Mouse (Mus musculus) adrenal gland, postnatal 4 days (tissue): ENCODE measurements around the gene Cpz. TPM values are rescaled to one million over a fixed set of nuclear protein-coding genes. Genes with fewer than 3 reads are reported as not detected.

Experiments
- DNase-seq, 2 experiments: peaks; one replicate each; pipeline ENCODE4 v3.0.0; 2021 to 2022; ENCODE audit warnings: low spot score in 2 of 2, mixed read lengths in 2 of 2
- long read RNA-seq, 2 experiments: library from polyadenylated mRNA; stranded (forward); transcript quantifications; one replicate each; pipeline ENCODE4 v2.0.0; 2021
- total RNA-seq, 2 experiments: library from RNA; stranded (reverse); gene quantifications; 2 replicates each; pipeline ENCODE4 v1.2.3; 2021

The Cpz gene
- 1 to 10 TPM; 5.2 to 5.7 TPM for total RNA-seq
- long read RNA-seq, experiment 1, partial matches to known transcripts: 4 of 7 reads
- long read RNA-seq, experiment 1, other reads (novel, unspliced or antisense): 0 of 7 reads
- long read RNA-seq, experiment 2, partial matches to known transcripts: 0 of 3 reads
- long read RNA-seq, experiment 2, other reads (novel, unspliced or antisense): 0 of 3 reads

DNA sequence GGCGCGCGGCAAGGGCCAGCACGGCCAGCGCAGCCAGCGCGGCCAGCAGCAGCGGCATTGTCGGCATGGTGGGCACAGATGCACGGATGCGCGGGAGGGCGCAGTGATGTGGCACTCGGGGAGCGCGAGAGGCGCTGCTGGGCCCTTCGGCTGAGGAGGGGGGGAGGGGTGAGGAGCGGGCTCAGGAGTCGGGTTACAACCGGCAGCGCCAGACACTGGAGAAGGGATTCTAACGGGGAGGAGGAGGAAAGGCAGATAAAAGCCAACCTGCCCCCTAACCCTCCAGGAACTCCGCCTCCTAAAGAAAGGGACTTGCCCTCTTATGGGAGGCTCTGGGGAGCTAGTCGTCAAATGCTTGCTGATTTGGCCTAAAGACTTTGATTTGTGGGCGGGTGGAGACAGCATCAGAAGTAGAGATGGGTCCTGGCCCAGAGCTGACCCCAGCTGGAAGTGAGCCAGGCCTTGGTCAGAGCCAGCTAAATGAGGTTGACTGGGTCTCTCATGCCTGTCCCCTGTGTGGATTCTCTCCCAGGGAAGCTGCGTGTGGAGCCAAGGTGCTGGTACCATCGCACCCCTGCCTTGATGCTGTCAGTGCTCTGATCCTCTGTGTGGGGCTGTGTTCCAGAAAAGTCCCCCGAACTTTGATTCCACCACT lies at the start of gene Cpz:
Gene Cpz (minus strand): TSS at position 230 of the 655 bp plus-strand sequence.
- no peak for DNase-seq

DNA sequence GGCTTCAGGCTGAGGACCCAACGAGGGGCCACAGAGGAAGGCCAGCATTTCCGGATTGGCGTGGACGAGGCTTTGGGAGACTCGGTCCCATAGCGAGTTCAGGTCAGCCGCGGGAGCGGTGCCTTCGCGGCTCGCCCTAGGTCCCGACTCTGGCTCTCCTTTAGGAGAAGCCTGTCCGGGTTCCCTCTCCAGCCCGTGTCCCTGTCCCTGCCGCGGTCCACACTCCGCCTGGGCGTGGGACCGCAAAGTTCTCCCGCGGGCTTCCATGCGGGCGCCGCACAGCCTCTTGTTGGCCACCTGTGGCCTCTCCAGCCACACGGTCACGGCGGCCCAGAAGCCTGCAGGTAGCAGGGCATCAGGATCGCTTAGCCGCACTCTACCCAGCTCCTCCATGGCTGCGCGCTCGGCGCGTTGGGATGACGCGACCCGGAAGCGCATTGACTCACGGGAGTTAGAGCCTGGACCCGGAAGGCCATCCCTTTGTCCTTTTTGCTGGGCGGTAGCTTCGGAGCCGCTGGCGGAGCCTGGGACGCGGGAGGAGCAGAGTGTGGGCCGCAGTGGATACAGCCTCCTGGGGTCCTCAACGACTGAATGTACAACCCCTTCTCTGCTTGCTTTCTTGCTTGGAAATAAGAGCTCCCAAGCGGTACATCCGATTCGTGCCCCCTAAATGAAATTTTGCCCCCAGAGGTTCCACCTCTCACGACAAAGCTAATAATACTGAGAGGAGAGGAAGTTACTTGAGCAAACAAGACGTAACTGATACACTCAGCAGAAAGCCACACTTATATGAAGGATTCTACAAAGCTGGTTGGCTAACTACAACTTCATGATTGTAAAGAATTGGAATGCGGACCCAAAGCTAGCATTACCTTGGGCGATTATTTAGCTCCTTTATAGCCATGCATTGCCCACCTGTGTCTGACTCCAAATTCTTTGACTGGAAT lies 49.4 kb upstream of the Cpz start, which contains the start of gene Trmt44:
Gene Trmt44 (minus strand): TSS at position 418 of the 947 bp plus-strand sequence.
- peak; percentile 85 to 93 for DNase-seq

DNA sequence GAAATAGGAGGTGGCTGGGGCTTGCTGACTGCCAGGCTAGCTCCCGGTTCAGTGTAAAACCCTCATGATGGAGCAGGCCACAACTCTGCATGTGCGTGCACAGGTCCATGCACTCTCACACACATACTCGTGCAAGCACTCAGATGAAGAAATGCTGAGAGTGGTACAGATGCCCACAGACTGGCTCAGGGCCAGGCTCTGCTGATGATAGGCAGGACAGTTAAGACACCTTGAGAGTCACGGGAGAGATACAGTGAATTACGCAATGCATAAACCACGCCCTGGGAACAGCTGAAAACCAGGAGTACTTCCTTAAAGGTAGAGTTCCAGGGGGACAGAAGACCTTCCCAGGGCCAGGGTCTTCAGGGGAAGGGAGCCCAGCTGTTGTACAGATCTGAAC lies 46.0 kb upstream of the Cpz start:
- no peak for DNase-seq

DNA sequence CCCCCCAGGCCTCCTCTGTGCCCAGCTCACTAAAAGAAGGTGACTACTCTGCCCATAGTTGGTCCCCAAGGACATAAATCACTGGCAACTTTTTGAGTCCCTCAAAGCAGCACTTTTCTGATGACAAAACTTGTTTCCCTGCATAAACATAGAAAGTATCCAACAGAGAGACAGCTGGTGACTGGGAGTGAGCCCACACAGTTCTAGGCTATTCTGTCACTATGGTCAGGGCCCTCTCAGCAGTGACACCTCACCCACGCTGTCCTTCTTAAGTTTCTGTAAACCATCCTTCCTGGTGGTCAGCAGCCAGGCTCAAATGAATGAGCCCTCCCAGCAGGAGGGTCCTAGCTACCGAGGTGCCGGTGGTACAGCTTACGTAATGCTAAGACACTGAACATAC lies 41.1 kb upstream of the Cpz start:
- no peak for DNase-seq

DNA sequence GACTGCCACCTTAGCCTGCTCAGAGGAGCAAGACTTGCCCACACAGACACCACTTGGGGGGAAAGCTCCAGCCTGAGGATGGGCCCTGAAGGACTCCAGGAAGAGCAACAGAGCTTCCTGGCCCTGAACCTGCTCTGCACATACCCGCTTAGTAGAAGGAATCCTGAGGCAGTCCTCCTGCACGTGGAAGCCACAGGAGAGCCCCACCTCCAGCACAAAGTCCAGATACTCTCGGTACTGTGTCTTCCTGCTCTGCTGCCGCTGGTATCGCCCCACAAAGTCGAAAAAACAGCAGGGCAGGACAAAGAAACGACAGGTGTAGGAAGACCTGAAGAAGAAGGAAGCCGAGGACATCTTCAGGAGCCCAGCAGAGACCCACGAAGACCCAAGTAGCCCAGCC lies 39.7 kb upstream of the Cpz start:
- DNase-seq: no peak

DNA sequence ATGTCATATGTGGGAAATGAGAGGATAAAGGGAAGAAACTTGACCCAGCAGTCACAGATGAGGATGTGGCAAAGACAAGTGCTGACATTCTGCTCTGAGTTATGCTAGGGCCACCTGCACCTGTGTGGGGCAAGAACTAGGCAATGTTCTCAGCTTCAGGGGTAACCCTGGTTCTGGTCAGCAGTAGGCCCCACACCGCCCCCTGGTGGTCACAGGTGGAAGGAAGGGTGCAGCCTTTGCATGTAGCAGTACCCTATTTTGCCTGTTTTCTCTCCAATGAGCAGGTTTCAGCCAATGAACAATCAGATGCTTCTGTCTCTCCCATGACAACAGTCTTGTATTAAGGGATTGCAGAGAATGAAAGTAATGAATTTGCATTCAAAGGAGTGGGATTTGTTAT lies 38.0 kb upstream of the Cpz start:
- peak; percentile 62 to 69 for DNase-seq

DNA sequence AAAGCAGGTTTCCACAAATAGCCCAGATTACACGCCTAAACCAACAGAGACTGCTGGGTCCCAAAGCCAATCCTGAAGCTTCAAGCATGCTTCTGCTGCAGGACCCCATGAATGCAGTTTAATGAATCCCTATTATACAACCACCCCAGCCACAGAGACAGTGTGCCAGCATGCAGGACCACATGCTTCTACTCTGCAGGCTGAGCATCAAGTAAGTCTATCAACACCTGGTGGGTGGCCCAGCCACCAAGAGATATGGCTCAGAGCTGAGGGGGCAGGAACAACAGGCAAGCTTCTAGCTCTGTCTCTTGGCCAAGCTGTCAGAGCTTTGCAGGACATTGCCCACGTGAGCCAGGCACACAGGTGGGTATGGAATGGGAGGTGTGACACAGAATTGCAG lies 37.1 kb upstream of the Cpz start:
- DNase-seq: no peak

DNA sequence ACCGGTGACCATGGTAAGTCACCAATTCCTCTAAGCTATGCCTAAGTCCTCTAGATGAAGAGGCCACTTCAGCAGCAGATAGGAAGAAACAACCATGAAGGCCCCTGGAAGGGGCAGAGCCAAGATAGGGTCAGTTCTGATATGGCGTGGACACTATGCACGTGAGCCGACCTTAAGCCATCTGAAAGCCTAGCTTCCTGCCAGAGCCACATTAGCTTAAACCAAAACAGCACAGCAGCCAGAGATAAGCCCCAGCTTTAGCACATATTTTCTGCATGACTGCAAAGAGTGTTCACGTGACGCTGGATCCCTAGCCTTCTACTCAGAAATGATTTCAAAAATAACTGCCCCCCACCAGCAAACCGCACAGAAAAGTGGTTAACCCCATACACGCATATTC lies 33.9 kb upstream of the Cpz start:
- no peak for DNase-seq

DNA sequence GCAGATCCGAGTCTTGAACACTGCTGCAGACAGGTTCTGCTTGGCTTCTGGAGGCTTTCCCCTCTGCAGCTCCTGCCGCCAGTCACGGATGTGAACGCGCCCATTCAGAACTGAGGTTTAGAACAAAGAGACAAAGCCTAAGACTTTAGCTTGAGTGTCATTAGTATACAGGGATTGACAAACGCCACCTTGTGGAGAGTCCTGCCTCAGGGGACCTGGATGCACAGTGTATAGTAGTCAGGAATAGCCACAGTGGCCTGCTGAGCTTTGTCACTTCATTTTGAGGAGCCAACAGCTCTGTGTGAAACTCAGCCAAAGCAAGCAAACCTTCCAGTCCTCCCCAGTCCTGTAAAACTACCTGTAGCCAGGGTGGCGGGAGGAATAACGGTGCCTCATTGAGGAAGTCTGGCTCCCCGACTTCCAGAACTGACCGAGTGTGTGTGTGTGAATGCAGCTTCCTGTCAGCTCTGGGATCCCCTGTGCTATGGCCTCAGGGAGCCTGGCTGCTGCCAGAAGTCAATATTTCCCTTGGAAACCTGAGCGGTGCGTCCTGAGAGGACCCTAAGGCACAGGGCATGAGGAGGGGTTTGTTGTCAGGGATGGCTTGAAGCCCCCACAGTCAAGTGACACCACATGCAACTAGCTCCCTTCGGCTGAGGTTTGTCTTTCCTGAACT lies 32.6 kb upstream of the Cpz start:
- DNase-seq: no peak

DNA sequence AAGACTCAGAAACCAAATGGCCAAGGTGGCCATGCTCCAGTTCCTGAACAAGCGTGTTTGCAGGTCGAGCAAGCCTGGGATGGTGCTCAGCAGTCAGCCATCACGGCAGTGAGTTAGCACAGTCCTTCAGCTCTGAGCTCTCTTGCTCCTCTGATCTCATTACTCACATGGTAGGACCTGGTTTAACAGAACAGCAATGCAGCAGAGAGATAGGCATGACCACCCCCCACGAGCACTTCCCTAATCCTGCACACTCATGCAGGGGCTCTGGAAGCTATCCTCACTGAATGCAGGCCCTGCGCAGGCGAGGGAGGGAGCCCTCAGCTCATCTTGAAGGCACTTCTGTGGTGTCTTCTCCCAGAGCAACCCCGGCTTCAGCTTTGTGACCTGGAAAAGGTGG lies 30.9 kb upstream of the Cpz start:
- no peak for DNase-seq

DNA sequence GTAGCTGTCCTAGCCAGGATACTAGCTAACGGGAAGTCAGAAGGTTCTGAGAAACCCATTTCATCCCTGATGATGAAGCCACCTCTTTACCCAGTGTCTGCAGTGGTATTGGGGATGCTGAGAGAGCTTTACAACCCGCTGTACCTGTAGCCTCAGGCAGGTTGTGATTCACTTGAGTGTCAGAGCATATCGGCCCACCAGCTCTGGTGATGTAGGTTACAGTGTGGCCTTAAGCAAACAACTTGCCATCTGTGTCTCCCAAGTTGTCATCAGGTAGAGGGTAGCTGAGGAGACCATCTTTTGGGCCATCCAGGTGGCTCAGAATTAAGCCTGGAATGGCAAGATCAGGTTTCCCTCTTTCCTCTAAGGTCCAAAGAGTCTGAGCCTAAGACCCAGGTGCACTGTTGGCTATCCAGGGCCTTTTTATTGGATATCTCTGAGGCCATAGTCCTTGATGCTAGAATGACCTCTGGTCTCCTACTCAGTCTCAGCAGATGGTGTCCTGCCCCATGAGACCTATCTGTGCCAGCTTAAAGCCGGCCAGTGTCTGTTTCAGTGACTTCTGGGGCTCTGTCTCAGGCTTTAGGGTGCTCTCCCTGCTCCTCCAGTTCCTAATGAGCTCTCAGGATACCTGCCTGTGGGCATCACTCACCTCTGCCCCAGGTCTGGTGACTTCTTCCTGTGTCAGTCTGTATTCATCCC lies 27.5 kb upstream of the Cpz start:
- DNase-seq: no peak

DNA sequence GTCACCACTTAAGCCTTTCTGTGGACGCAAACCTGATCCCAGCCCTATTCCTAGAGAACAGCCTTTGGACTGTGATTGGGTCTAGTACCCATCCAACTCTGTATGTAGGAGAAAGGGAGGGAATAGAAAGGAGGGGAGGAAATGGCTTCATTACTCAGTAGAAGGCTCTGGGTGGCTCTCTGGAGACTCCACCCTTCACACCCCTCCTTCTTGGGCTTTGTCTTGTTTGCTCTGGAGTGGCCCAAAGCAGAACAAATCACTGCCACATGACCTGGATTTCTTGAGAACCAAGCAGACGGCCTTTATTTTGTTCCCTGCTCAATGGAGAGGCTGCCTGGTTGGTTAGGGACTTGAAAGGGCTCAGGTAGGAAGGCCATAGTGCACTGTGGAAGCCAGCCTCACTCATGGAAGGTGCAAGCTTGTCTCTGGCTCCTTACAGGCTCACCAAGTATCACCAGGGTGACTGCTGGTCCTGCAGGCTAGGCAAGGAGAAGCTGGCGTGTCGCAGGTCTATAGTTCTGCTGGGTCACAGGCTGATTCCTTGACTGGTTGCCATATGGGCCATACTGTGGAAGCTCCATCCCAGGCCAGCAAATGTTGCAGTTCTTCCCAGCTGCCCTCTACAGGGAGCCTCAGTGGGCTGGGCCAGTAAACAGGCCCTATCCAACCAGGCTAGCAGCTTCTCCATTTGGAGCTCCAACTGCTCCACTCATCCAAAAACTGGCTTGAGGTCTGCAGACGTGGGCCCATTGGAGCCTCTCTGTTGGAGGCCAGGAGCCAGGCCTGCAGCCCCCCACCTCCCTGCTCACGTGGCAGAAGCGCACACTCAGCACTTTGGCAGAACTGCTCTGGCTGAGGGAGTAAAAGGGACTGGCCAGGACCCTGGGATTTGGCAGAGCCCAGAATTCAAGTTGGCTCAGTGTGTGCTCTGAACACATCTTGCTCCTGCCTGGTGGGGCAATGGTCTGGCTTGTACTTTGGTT lies 26.6 kb upstream of the Cpz start:
- no peak for DNase-seq

DNA sequence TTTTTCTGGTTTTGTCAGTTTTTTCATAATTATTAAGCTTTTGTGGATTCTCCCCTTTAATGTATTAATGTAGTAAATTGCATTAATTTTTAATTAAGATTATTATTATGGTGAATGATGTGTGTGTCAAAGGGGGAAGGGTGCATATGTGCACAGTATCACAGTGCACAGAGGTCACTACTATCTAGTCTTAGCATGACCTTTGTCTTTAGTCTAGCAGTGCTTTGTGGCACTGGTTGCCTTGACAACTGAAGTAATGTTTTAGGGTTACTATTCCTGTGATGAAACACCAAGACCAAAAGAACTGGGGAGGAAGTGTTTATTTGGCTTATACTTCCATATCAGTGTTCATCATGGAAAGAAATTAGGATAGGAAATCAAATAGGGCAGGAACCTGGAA lies 20.6 kb upstream of the Cpz start:
- DNase-seq: no peak

DNA sequence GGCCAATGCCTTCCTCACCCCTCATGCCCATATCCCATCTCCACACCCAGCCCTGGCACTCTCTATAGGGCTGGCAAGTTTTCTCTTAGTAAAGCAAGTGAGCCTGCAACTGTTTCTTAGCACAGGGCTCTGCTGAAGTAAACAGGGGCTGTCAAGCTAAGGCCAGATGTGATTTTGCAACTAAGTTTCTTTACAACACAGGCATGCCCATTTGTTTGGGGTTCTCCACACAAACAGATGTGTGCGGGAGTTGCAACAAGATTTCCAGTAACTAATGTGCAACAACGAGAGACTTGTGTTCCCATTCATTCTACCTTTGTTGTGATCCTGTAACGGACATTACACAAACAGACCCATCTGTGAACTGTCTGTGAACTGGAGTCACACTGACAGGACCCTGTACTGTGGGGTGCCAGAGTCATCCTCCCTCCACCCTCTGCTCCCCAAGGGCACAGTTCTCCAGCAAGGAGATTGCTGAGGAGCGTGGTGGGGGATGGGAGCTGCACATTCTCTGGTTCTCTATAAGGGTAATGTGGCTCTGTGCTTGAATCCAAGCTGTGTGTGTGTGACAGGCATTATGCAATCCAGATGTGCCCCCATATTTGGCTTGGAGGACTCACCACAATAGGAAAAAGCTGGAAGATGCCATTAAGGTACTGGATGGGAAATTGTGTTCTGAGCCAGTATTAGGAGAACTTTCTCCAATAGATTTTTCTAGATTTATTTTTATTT lies 15.7 kb upstream of the Cpz start:
- no peak for DNase-seq

DNA sequence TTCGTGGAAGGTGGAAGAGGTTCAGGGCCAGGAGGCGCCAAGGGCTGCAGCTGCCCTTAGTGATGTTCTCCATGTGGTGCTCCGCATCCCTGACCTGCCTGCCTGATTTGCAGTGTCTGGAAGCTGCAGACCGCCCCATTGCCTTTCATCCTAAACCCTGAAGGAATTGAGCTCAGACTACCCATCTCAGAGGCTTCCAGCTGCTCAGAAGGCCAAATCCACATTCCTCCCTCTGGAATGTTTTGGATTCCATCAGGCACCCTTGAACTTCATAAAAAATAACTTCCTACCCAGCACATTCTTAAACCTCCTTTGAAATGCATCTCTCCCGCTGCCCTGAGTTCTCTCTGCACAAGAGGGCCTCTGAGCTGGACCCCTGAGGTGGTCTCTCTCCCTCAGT lies 15.1 kb upstream of the Cpz start:
- no peak for DNase-seq

DNA sequence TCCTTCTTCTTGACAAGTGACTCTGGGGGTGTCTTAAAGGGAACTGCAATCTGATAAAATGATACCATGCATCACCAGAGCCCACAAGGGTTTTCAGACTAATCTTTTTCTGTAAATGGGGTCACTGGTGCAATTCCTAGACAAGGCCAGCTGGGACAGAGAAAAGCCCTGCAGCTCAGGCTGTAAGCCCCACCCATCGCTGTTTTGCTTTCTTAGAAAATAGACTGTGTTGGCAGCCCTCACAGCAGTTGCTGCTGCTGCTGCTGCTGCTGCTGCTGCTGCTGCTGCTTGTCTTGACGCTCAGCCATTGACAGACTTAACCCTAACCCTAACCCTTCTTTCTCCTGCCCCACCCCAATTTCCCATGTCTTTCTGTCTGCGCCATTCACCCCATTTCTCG lies 14.1 kb upstream of the Cpz start:
- no peak for DNase-seq

DNA sequence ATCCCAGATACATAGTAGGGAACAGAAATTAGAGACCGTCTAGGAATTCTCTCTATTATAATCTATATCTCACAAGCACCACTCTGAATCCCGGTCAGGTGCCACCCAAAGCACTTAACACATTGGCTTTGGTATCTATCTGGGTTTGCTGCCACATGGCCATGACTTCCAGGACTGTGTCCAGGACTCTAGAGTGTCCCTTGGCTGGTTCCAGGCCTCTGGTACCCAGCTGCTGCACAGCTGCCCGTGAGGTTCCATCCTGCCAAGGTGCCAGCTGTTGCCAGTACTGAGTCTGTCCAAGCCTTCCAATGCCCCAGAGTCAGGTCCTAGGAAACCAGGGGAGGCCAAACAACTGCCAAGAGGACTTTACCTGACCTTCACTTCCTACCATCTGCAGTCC lies 12.5 kb upstream of the Cpz start:
- DNase-seq: no peak

DNA sequence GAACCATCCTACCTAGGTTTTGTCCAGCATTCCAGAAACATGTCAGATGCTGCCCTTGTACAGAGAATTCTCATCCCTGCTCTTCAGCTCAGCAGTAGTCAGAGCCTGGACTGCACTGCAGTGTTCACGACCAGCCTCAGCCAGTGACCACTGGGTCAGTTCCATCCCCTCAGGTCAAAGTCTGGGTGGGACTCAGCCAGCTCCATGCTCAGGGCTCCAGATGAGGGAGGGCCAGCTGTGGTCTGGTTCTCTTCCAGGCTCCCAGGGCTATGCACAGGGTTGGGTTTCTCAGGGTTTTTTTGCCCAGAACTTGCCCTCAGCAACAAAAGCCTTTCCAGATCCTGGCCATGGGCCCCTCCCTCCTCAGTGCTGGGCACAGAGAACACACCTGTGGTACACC lies 12.0 kb upstream of the Cpz start:
- no peak for DNase-seq

DNA sequence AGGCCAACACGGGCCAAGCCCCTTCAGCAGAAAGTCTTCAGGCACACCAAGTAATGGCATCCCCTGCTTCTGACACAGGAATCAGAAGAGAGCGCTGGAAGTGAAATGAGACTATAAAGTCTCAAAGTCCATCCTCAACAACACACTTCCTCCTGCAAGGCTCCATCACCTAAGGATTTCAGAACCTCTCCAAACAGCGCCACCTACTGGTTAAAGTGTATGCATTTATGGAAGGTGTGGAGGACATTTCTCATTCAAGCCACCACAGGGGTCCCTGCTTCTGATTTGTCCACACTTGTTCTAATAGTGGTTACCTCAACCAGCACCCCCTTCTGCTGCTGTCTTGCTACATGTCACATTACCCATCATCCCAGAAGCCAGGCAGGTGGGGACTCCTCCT lies 10.8 kb upstream of the Cpz start:
- no peak for DNase-seq
